Mouse (Mus musculus) liver, embryonic 14.5 days (tissue): ENCODE data around the gene Fastk. TPM values are rescaled to one million over a fixed set of nuclear protein-coding genes. Genes with fewer than 3 reads are reported as not detected.

ENCODE experiments used
- ATAC-seq: fragments of 200-750 bp; cut with Nextera tagmentation; 2 replicates; pipeline ENCODE4 v1.8.0; 2017; ENCODE audit warnings: moderate number of reproducible peaks, mild to moderate bottlenecking, moderate library complexity; ENCODE audit not compliant: insufficient read depth
- DNase-seq, 3 experiments: peaks; one replicate each; pipeline ENCODE4 v3.0.0-alpha.2; 2012 to 2013; ENCODE audit warnings: low read depth in 3 of 3, low spot score in 3 of 3
- H3K27ac ChIP-seq: fragments of 300-500 bp; sonication (generic); 2 replicates; pipeline ENCODE4 v1.5.1; 2014; ENCODE audit warnings: moderate library complexity, mild to moderate bottlenecking, control low read depth, inconsistent platforms
- H3K27me3 ChIP-seq: fragments of 300-500 bp; sonication (generic); 2 replicates; pipeline ENCODE4 v1.6.1; 2014; ENCODE audit warnings: mild to moderate bottlenecking, low read length, moderate library complexity; ENCODE audit not compliant: control insufficient read depth, insufficient read depth
- H3K36me3 ChIP-seq: fragments of 300-500 bp; sonication (generic); replicated peaks from 2 replicates; pipeline ENCODE4 v1.6.1; 2014; ENCODE audit warnings: low read depth; ENCODE audit not compliant: control insufficient read depth, insufficient read depth
- H3K4me1 ChIP-seq, 2 experiments: fragments of 200-500 bp in 1 of 2; fragments of 300-500 bp in 1 of 2; sonication (generic) in 1 of 2; replicated peaks; 2 replicates each; pipeline ENCODE4 v1.6.1; 2012 to 2014; ENCODE audit warnings: antibody characterized with exemption in 1 of 2, inconsistent platforms in 1 of 2, low read length in 1 of 2; ENCODE audit not compliant: control insufficient read depth in 2 of 2, insufficient read depth in 2 of 2
- H3K4me2 ChIP-seq: fragments of 300-500 bp; sonication (generic); 2 replicates; pipeline ENCODE4 v1.6.1; 2014; ENCODE audit warnings: low read depth, mild to moderate bottlenecking, control low read depth, moderate library complexity
- H3K4me3 ChIP-seq, 2 experiments: fragments of 200-500 bp in 1 of 2; fragments of 300-500 bp in 1 of 2; sonication (generic) in 1 of 2; 2 replicates each; pipeline ENCODE4 v1.5.1; 2012 to 2014; ENCODE audit warnings: low read depth in 2 of 2, low read length in 2 of 2, mild to moderate bottlenecking in 2 of 2, control low read depth in 1 of 2, inconsistent platforms in 1 of 2, moderate library complexity in 1 of 2; ENCODE audit not compliant: insufficient read depth in 1 of 2
- H3K9ac ChIP-seq: fragments of 300-500 bp; sonication (generic); replicated peaks from 2 replicates; pipeline ENCODE4 v1.6.1; 2014; ENCODE audit warnings: mild to moderate bottlenecking, control low read depth, moderate library complexity
- H3K9me3 ChIP-seq: fragments of 300-500 bp; sonication (generic); 2 replicates; pipeline ENCODE4 v1.6.1; 2016; ENCODE audit warnings: low read length, mixed read lengths; ENCODE audit not compliant: control insufficient read depth
- CTCF ChIP-seq: IDR thresholded peaks from 2 replicates; pipeline ENCODE4 v1.5.1; 2016; ENCODE audit warnings: antibody characterized with exemption, low read depth, control low read depth
- EP300 ChIP-seq: IDR thresholded peaks from 2 replicates; pipeline ENCODE4 v1.6.1; 2016; ENCODE audit warnings: antibody characterized with exemption, low read depth
- WGBS: fragments of 180-500 bp; shearing (Covaris S2); extraction: QIAGEN DNeasy Blood & Tissue Kit; methylation state at CpG from one replicate; pipeline ENCODE4 v1.1.7; 2014; ENCODE audit not compliant: insufficient replicate concordance; 5-methylcytosine and 5-hydroxymethylcytosine counted together
- polyA plus RNA-seq, 2 experiments: library from polyadenylated mRNA; depleted of rRNA in 1 of 2; stranded (reverse) in 1 of 2; unstranded in 1 of 2; fragments of >200 nt; fragmentation: Nextera tagmentation in 1 of 2; extraction: Ambion mirVana in 1 of 2; gene quantifications; 2 replicates each; pipeline versions ENCODE4 v1.2.1 to v1.2.3; 2012 to 2014

Gene Fastk
- polyA plus RNA-seq, 2 experiments: 40.8 to 59.9 TPM

GRCm38 (mm10) chr5:24427285-24427633 is 17.8 kb downstream of the Fastk start:
- DNase-seq: no peak

GRCm38 (mm10) chr5:24426556-24427284 is 18.4 kb downstream of the Fastk start:
- peak overlapping the region; percentile 98 for H3K4me2 ChIP-seq
- H3K4me1 ChIP-seq: peaks cover 21 to 28% of the 10 kb centered on the region in 2 experiments
- no peaks in the 10 kb centered on the region for H3K9me3 ChIP-seq
- no peak overlapping the region for H3K4me3 ChIP-seq
- H3K36me3 ChIP-seq: no peaks in the 10 kb centered on the region; the same call in none of the 2 replicates
- 14% methylated on average over 9 of the region's 9 CpGs for WGBS
- DNase-seq (no peak), ATAC-seq (no peak)
- no peaks in the 10 kb centered on the region for H3K27me3 ChIP-seq
- H3K9ac ChIP-seq: no peak overlapping the region
- H3K27ac ChIP-seq: no peak overlapping the region
- TF ChIP-seq CTCF: no peak

More at GRCm38 (mm10) chr5:24427285-24427633, 17.8 kb downstream of the Fastk start:
- no peaks in the 10 kb centered on the region for H3K9me3 ChIP-seq
- H3K9ac ChIP-seq: no peak overlapping the region
- H3K27me3 ChIP-seq: no peaks in the 10 kb centered on the region
- no peak for ATAC-seq
- no peak overlapping the region for H3K27ac ChIP-seq
- no peaks in the 10 kb centered on the region; the same call in none of the 2 replicates for H3K36me3 ChIP-seq
- peaks cover 21 to 28% of the 10 kb centered on the region in 2 experiments for H3K4me1 ChIP-seq
- WGBS: 33% methylated on average over 12 of the region's 12 CpGs
- no peak for TF ChIP-seq EP300
- no peak for TF ChIP-seq CTCF
- H3K4me3 ChIP-seq: no peak overlapping the region
- no peak overlapping the region; the same call in 1 of the 2 replicates for H3K4me2 ChIP-seq

- Histone ChIP-seq H3K27ac (no peak overlapping the region), H3K4me3 (peak overlapping the region; percentile 66 to 77)
- DNase-seq: no peak
Observed at GRCm38 (mm10) chr5:24426037-24426432, 19.1 kb downstream of the Fastk start.

GRCm38 (mm10) chr5:24425421-24426036 is 19.6 kb downstream of the Fastk start:
- DNase-seq: peak in 1 of 3 experiments; percentile 35
- peak overlapping the region; percentile 66 to 77 for H3K4me3 ChIP-seq
- peak overlapping the region; percentile 85 for H3K9ac ChIP-seq
- peak overlapping the region; percentile 98 for H3K4me2 ChIP-seq
- no peaks in the 10 kb centered on the region; the same call in 1 of the 2 replicates for H3K36me3 ChIP-seq
- under 1% methylated on average over 27 of the region's 30 CpGs for WGBS
- no peaks in the 10 kb centered on the region for H3K27me3 ChIP-seq
- TF ChIP-seq EP300 (no peak), CTCF (peak; percentile 51)
- no peak overlapping the region for H3K27ac ChIP-seq
- H3K9me3 ChIP-seq: no peaks in the 10 kb centered on the region
- no peak for ATAC-seq
- H3K4me1 ChIP-seq: peaks cover 21 to 28% of the 10 kb centered on the region in 2 experiments

More at GRCm38 (mm10) chr5:24426037-24426432, 19.1 kb downstream of the Fastk start:
- Histone ChIP-seq H3K4me1 (peaks cover 21 to 28% of the 10 kb centered on the region in 2 experiments), H3K9ac (no peak overlapping the region), H3K9me3 (no peaks in the 10 kb centered on the region), H3K27me3 (no peaks in the 10 kb centered on the region), H3K4me2 (peak overlapping the region; percentile 98), H3K36me3 (no peaks in the 10 kb centered on the region; the same call in 1 of the 2 replicates)
- TF ChIP-seq EP300: no peak
- no peak for TF ChIP-seq CTCF
- ATAC-seq: no peak
- WGBS: 13% methylated on average over 10 of the region's 10 CpGs

GRCm38 (mm10) chr5:24424861-24425411 is 20.2 kb downstream of the Fastk start:
- Histone ChIP-seq H3K36me3 (no peaks in the 10 kb centered on the region), H3K9me3 (no peaks in the 10 kb centered on the region), H3K4me3 (peak overlapping the region; percentile 66 to 77), H3K27me3 (no peaks in the 10 kb centered on the region), H3K27ac (peak overlapping the region; percentile 83), H3K4me1 (peaks cover 21 to 28% of the 10 kb centered on the region in 2 experiments), H3K4me2 (peak overlapping the region; percentile 98), H3K9ac (peak overlapping the region; percentile 85)
- DNase-seq (peak; percentile 71 to 80 (median 79)), ATAC-seq (peak; percentile 64)
- 1% methylated on average over 58 of the region's 60 CpGs for WGBS
- TF ChIP-seq CTCF: no peak
- TF ChIP-seq EP300: no peak
